ENCODE assay signal across 15 mouse cellular contexts in the genomic region with DNA sequence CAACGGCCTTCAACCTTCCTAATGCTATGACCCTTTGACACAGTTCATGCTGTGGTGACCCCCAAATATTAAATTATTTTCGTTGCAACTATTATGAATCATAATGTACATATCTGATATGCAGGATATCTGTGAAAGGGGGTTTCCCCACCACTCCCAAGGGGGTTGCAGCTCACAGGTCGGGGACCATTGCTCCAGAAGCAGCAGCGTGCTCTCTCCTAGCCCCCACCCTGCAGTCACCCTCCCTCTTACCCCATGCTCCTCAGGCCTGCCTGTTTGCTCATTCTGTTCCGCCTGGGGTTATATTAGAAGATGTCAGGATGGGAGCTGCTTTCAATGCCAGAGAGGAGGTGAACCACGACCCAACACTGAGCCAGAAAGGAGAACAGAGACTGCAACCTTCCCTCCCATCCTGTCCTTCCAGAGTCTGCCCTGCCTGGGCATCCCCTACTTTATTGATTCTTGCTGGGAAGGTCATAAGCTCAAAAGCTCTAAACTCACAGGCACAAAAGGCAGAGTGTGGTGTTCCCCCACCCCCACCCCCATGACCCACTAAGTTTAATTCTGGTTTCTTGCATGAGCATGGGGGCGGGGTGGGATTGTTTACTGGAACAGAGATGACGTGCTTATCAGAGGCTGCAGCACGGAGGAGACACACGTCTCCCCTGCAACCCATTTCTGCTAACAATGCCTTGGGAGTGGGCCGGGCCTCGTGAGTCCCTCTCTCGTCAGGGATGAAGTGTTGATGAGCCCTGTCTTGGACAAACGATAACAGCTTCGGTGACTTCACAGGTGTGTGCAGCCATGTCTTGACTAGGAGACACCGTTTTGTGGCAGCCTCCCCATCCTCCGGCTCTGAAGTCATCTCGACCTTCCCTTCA.
DNase-seq lines count a peak whose midpoint lies in the region; ATAC-seq and TF ChIP-seq lines count a peak whose summit lies in the region.
"Had no signal": no experiment of that assay in that cellular context is flagged by ENCODE, and none has a peak within 500 bp of the region (broad histone marks: within the 10 kb centered on the region; RNA-seq: fewer than 3 reads in every experiment).

No protein-coding gene starts in this region.

- no peaks in the 10 kb centered on the region for H3K27me3 ChIP-seq in hindbrain, embryonic 11.5 days (ENCODE audit: control insufficient read depth, insufficient read depth, low read length)
- no peaks in the 10 kb centered on the region for H3K27me3 ChIP-seq in hindbrain, postnatal 0 days (ENCODE audit: insufficient read depth, low read length)
- no peaks in the 10 kb centered on the region for H3K27me3 ChIP-seq in neural tube, embryonic 12.5 days (replicated peaks)
- no peaks in the 10 kb centered on the region for H3K27me3 ChIP-seq in neural tube, embryonic 15.5 days (replicated peaks)

- no peak overlapping the region for H3K4me2 ChIP-seq in hindbrain, embryonic 11.5 days (replicated peaks; ENCODE audit: low read depth, low read length)
- H3K4me2 ChIP-seq in hindbrain, postnatal 0 days (ENCODE audit: low read depth, low read length), result no peak overlapping the region
- no peak overlapping the region for H3K4me2 ChIP-seq in neural tube, embryonic 12.5 days (replicated peaks)
- no peak overlapping the region for H3K4me2 ChIP-seq in neural tube, embryonic 15.5 days
- H3K4me2 ChIP-seq: embryonic facial prominence, embryonic 12.5 days had no signal

- no peaks in the 10 kb centered on the region for H3K4me1 ChIP-seq in hindbrain, embryonic 11.5 days (replicated peaks; ENCODE audit: control insufficient read depth, insufficient read depth, low read length)
- peaks cover 6% of the 10 kb centered on the region; the same call in 1 of the 2 replicates for H3K4me1 ChIP-seq in hindbrain, postnatal 0 days (ENCODE audit: insufficient read depth, low read length)
- no peaks in the 10 kb centered on the region for H3K4me1 ChIP-seq in neural tube, embryonic 12.5 days
- no peaks in the 10 kb centered on the region for H3K4me1 ChIP-seq in neural tube, embryonic 15.5 days
- H3K4me1 ChIP-seq: embryonic facial prominence, embryonic 12.5 days had no signal

- peak; percentile 14 for DNase-seq in cerebellum, adult 9-11 months
- no peak for DNase-seq in cerebellum, postnatal 25 days
- DNase-seq in hindbrain, embryonic 11.5 days (ENCODE audit: low spot score), result no peak
- DNase-seq in hindbrain, postnatal 0 days (ENCODE audit: low spot score), result no peak
- DNase-seq in left cerebral cortex, adult 8-10 months (ENCODE audit: low spot score in 2 of 2), result no peak
- DNase-seq in spleen, postnatal 10 days (ENCODE audit: low spot score in 2 of 2), result no peak
- DNase-seq: gastrocnemius, postnatal 10 days; heart, postnatal 14 days; kidney, postnatal 10 days; layer of hippocampus, adult 9-11 months; thymus, postnatal 25 days had no signal

- no peak overlapping the region for H3K27ac ChIP-seq in hindbrain, embryonic 11.5 days (ENCODE audit: low read depth, low read length)
- no peak overlapping the region for H3K27ac ChIP-seq in hindbrain, postnatal 0 days
- H3K27ac ChIP-seq in neural tube, embryonic 12.5 days, result no peak overlapping the region
- H3K27ac ChIP-seq in neural tube, embryonic 15.5 days (replicated peaks), result no peak overlapping the region
- H3K27ac ChIP-seq: embryonic facial prominence, embryonic 12.5 days had no signal

- no peaks in the 10 kb centered on the region for H3K36me3 ChIP-seq in hindbrain, embryonic 11.5 days (ENCODE audit: control insufficient read depth, insufficient read depth, low read length)
- H3K36me3 ChIP-seq in hindbrain, postnatal 0 days (ENCODE audit: insufficient read depth, low read length), result no peaks in the 10 kb centered on the region
- no peaks in the 10 kb centered on the region for H3K36me3 ChIP-seq in neural tube, embryonic 12.5 days
- H3K36me3 ChIP-seq in neural tube, embryonic 15.5 days, result no peaks in the 10 kb centered on the region
- H3K36me3 ChIP-seq: embryonic facial prominence, embryonic 12.5 days had no signal

- peak; percentile 48 for ATAC-seq in hindbrain, embryonic 11.5 days (ENCODE audit: low FRiP score)
- no peak for ATAC-seq in hindbrain, postnatal 0 days
- ATAC-seq in neural tube, embryonic 12.5 days (ENCODE audit: low FRiP score, low read depth), result no peak
- no peak for ATAC-seq in neural tube, embryonic 15.5 days (ENCODE audit: low FRiP score)
- ATAC-seq: inflammation-experienced regulatory T-cells, adult 6 months had no signal

- TF ChIP-seq CTCF in hindbrain, postnatal 0 days (IDR thresholded peaks at IDR 0.05; ENCODE audit: low read depth), result no peak

- no peaks in the 10 kb centered on the region for H3K9me3 ChIP-seq in hindbrain, embryonic 11.5 days (ENCODE audit: control insufficient read depth, low read length)
- H3K9me3 ChIP-seq in hindbrain, postnatal 0 days (ENCODE audit: low read length), result no peaks in the 10 kb centered on the region
- no peaks in the 10 kb centered on the region for H3K9me3 ChIP-seq in neural tube, embryonic 12.5 days
- H3K9me3 ChIP-seq in neural tube, embryonic 15.5 days (replicated peaks), result no peaks in the 10 kb centered on the region
- H3K9me3 ChIP-seq: embryonic facial prominence, embryonic 12.5 days had no signal

- 71% methylated on average over 18 of the region's 18 CpGs for WGBS in hindbrain, embryonic 11.5 days
- WGBS in hindbrain, postnatal 0 days, result 67% methylated on average over 18 of the region's 18 CpGs
- 71% methylated on average over 18 of the region's 18 CpGs for WGBS in neural tube, embryonic 12.5 days
- 75% methylated on average over 18 of the region's 18 CpGs for WGBS in neural tube, embryonic 15.5 days

- no peak overlapping the region for H3K9ac ChIP-seq in hindbrain, embryonic 11.5 days (ENCODE audit: low read depth, low read length)
- no peak overlapping the region for H3K9ac ChIP-seq in hindbrain, postnatal 0 days (replicated peaks; ENCODE audit: low read length)
- H3K9ac ChIP-seq in neural tube, embryonic 12.5 days, result 0 out of 2 replicates have a peak overlapping the region, but pooled peaks have one; percentile 13
- no peak overlapping the region for H3K9ac ChIP-seq in neural tube, embryonic 15.5 days (replicated peaks)
- H3K9ac ChIP-seq: embryonic facial prominence, embryonic 12.5 days had no signal

- no peak overlapping the region for H3K4me3 ChIP-seq in hindbrain, embryonic 11.5 days (ENCODE audit: low read depth, low read length)
- H3K4me3 ChIP-seq in hindbrain, postnatal 0 days (ENCODE audit: low read length), result no peak overlapping the region
- no peak overlapping the region for H3K4me3 ChIP-seq in neural tube, embryonic 12.5 days
- no peak overlapping the region for H3K4me3 ChIP-seq in neural tube, embryonic 15.5 days (replicated peaks)
- H3K4me3 ChIP-seq: embryonic facial prominence, embryonic 12.5 days had no signal
